Mouse (Mus musculus): ENCODE data around the gene Casd1.

Casd1 gene

GRCm38 (mm10) chr6:4600658-4601296 is at the start of gene Casd1:
TSS of gene Casd1 (plus strand) at chr6:4600839.
- ChIA-PET CTCF (interaction anchor here in 2 of 4 experiments (0.6 kb wide), 2 partner anchors 121 to 1174 kb away, joined by 3 read pairs; no protein-coding TSS in a partner anchor), POLR2A (interaction anchor here in 2 of 4 experiments (0.5 to 1.3 kb wide), 2 partner anchors 13 to 147 kb away, joined by 3 read pairs; no protein-coding TSS in a partner anchor)

DNA sequence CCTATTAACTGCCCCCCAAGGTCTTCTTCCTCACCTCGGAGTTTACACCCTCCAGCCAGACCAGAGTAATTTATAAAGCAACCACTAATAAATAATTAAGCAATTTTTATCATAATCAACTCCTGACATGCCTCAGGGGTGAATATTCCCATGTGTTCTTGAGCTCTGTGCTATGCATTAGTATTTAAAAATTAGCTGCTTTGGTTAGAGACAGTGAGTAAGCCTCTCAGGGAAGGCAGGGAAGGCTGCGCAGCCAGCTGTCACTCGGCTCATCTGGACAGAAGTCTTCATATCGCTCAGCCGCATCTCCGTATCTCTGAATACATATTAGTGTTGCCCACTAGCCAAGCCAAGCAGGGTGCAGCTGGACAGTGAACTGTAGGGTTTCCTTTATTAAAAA is 45.3 kb upstream of the Casd1 start:
- ChIA-PET POLR2A (no interaction called here), CTCF (no interaction called here)

DNA sequence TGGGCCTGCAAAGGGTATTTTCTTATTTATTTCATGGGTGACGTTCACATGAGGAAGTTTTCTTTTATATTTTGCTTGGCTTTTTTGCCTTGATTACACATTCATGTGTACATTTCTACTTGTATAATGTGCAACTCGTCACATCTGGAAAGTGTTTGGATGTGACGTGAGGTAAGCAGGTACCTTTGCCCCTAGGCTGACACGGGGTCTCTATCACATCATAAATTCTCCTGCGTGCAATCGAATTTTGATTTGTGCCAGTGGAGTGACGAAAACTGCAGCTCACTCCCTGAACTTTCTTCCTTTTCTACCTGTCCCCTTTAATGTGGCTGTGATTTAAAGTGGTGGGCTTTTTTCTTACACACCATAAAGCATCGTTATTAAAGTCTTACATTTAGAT is 43.6 kb upstream of the Casd1 start:
- POLR2A ChIA-PET = interaction anchor here in 1 of 4 experiments (0.8 kb wide), 1 partner anchor 741 kb away, joined by 3 read pairs; no protein-coding TSS in a partner anchor
- CTCF ChIA-PET = interaction anchor here in 1 of 4 experiments (0.6 kb wide), 1 partner anchor 791 kb away, joined by 3 read pairs; no protein-coding TSS in a partner anchor

- POLR2A ChIA-PET = interaction anchor here in 1 of 4 experiments (0.8 kb wide), 1 partner anchor 740 kb away, joined by 3 read pairs; no protein-coding TSS in a partner anchor
- CTCF ChIA-PET = interaction anchor here in 2 of 4 experiments (0.6 kb wide), 2 partner anchors 49 to 791 kb away, joined by 3 to 4 read pairs; no protein-coding TSS in a partner anchor
Measured at GRCm38 (mm10) chr6:4557678-4558077, 43.0 kb upstream of the Casd1 start.

GRCm38 (mm10) chr6:4561156-4561555 is 39.5 kb upstream of the Casd1 start:
- CTCF ChIA-PET = interaction anchor here in 1 of 4 experiments (1.0 kb wide), 1 partner anchor 15 kb away, joined by 3 read pairs; no protein-coding TSS in a partner anchor
- POLR2A ChIA-PET = interaction anchor here in 1 of 4 experiments (0.9 kb wide), 1 partner anchor 9 kb away, joined by 3 read pairs; no protein-coding TSS in a partner anchor

DNA sequence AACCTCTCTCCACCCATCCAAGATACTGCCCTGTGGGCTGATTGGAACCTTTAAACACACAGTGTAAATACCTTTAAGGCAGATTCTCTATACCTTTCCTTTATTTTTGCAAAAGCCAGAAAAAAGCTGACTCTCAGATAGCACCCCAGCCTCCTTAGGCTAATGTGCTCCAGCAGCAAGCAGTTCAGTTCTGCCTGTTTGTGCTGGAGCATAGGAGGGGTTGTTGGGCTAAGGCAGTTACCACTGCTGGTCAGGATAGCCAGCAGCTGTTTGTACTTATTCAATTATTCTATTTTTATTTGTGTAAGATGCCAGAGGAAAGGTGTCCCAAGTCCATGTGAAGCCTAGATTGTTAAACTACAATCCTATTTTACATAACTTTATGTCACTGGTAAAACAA is 39.0 kb upstream of the Casd1 start:
- ChIA-PET CTCF (interaction anchor here in 1 of 4 experiments (1.0 kb wide), 1 partner anchor 15 kb away, joined by 3 read pairs; no protein-coding TSS in a partner anchor), POLR2A (interaction anchor here in 1 of 4 experiments (0.9 to 1.0 kb wide), 2 partner anchors 10 to 109 kb away, joined by 3 read pairs; no protein-coding TSS in a partner anchor)

- ChIA-PET POLR2A (interaction anchor here in 1 of 4 experiments (0.6 to 1.0 kb wide), 2 partner anchors 10 to 108 kb away, joined by 3 read pairs; no protein-coding TSS in a partner anchor), CTCF (no interaction called here)
Measured at GRCm38 (mm10) chr6:4562401-4562800, 38.2 kb upstream of the Casd1 start.

DNA sequence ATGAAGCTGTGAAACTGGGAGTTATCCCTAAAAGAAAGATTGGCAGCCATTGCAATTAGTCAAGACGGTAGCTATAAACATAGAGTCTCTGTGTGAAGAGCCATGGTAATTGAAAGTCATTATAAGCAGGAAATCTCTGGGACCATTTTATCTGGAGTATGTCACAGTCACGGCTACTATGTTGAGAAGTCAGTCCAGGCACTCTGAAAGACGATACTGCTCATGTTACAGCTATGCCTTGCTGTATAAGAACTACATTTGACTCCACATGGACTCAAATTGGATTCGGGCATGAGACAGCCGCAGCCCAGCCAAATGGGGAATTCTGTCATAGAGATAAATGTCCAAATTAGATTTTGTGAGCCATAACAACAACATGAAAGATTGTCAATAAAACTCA is 37.2 kb upstream of the Casd1 start:
- CTCF ChIA-PET = interaction anchor here in 2 of 4 experiments (0.6 to 1.9 kb wide), 2 partner anchors 19 to 820 kb away, joined by 4 read pairs; partner anchors contain the start of gene Asb4 (in 1 of the 2)
- POLR2A ChIA-PET = no interaction called here

DNA sequence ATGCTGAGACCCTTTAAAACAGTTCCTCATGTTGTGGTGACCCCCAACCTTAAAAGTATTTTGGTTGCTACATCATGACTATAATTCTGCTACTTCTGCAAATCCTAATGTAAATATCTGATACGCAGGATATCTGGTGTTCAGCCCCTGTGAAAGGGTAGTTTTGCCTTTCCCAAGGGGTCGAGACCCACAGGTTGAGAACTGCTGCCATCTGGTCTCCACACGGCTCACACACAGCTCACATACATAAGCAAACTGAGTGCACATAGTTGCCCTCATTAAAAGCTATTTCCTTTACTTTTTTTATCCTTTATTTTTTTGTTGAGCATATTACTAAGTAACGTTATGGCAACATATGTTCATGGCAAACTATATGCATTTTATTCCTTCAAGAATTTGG is 30.2 kb upstream of the Casd1 start:
- POLR2A ChIA-PET = no interaction called here
- CTCF ChIA-PET = no interaction called here

GRCm38 (mm10) chr6:4577756-4578155 is 22.9 kb upstream of the Casd1 start:
- CTCF ChIA-PET = no interaction called here
- POLR2A ChIA-PET = no interaction called here

- CTCF ChIA-PET = no interaction called here
- POLR2A ChIA-PET = no interaction called here
Measured at GRCm38 (mm10) chr6:4578343-4578742, 22.3 kb upstream of the Casd1 start.

GRCm38 (mm10) chr6:4579620-4580019 is 21.0 kb upstream of the Casd1 start:
- ChIA-PET POLR2A (interaction anchor here in 1 of 4 experiments (0.7 kb wide), 1 partner anchor 121 kb away, joined by 4 read pairs; no protein-coding TSS in a partner anchor), CTCF (interaction anchor here in 1 of 4 experiments (0.7 kb wide), 1 partner anchor 165 kb away, joined by 3 read pairs; no protein-coding TSS in a partner anchor)

DNA sequence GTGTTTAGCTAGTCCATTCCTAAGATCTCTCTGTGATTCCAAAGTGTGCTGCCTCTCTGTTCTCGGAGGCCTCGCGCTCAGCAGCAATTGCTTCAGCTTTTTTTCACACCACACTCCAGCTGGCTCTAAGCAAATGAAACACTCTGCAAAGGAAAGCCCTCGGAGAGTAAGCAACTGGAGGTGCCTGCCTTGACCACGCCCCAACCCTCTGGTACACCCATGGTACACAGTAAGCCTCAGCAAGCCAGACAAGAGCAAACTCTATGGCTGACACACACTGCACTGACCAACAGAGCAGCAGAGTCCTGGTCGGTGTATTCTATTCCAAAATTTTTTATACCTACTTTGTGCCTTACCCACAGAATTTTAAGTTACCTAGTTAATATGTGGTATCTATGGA is 17.2 kb upstream of the Casd1 start:
- ChIA-PET CTCF (no interaction called here), POLR2A (interaction anchor here in 1 of 4 experiments (0.5 kb wide), 1 partner anchor 923 kb away, joined by 3 read pairs; no protein-coding TSS in a partner anchor)

- CTCF ChIA-PET = no interaction called here
- POLR2A ChIA-PET = interaction anchor here in 1 of 4 experiments (0.6 kb wide), 2 partner anchors 57 to 63 kb away, joined by 3 to 4 read pairs; no protein-coding TSS in a partner anchor
Measured at GRCm38 (mm10) chr6:4587946-4588345, 12.7 kb upstream of the Casd1 start.

- ChIA-PET CTCF (no interaction called here), POLR2A (interaction anchor here in 1 of 4 experiments (0.6 kb wide), 1 partner anchor 62 kb away, joined by 3 read pairs; no protein-coding TSS in a partner anchor)
Measured at GRCm38 (mm10) chr6:4588722-4589121, 11.9 kb upstream of the Casd1 start.

- ChIA-PET POLR2A (no interaction called here), CTCF (no interaction called here)
Measured at GRCm38 (mm10) chr6:4590089-4590488, 10.6 kb upstream of the Casd1 start.

DNA sequence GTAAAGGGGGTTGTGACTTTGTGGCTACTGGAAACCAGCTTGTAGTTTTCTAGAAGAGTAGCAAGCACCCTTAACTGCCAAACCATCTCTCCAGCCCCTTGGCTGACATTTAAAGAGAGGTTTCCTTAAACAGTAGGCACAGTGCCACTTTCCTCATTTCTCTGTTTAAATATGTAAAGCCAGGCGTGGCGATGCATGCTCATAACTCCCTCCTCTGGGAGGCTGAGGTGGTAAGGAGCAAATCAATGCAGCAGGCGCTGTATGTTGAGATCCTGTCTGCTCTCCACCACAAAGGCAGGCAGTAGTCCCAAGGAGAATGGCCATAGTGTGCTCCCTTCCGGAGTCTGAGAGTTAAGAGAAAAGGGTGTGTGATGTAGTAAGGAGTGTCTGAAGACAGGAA is 2.9 kb upstream of the Casd1 start:
- ChIA-PET CTCF (no interaction called here), POLR2A (no interaction called here)

DNA sequence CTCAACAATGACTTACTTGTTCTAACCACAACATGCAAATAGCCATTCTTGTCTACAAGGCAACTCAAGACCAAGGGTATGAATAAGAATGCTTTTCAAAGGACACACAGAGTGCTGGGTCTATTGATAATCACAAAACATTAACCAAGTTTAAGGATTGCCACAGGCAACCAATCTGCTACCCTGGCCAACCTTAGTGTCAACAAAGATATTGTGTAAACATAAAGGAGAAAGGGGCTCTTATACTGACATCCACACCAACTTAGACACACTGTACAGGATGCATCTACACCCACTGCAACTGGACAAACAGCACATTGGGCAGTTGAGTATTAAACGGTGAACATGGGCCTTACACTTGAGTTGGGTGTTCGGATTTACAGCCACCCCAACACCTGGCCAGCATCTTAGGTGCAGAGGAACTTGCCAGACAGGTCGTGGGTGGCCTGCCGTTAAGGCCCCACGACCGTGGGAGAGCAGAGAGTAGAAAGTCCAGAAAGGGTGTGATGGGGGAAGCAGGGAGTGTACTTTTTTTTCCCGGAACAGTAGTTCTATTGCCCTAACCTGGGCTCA is 468 bp upstream of the Casd1 start:
- ChIA-PET CTCF (interaction anchor here in 2 of 4 experiments (0.6 kb wide), 2 partner anchors 120 to 1173 kb away, joined by 3 read pairs; no protein-coding TSS in a partner anchor), POLR2A (interaction anchor here in 1 of 4 experiments (0.5 kb wide), 1 partner anchor 148 kb away, joined by 3 read pairs; no protein-coding TSS in a partner anchor)

GRCm38 (mm10) chr6:4601297-4601931 is 775 bp downstream of the Casd1 start:
- ChIA-PET POLR2A (interaction anchor here in 1 of 4 experiments (1.3 kb wide), 1 partner anchor 12 kb away, joined by 3 read pairs; no protein-coding TSS in a partner anchor), CTCF (interaction anchor here in 1 of 4 experiments (0.6 to 0.7 kb wide), 2 partner anchors 475 to 644 kb away, joined by 3 read pairs; no protein-coding TSS in a partner anchor)
